Mouse (Mus musculus): Measurements from ENCODE around the gene Rasal2.

Gene Rasal2

GRCm38 (mm10) chr1:157439973-157440641, 27.7 kb upstream of the Rasal2 start:
- in situ Hi-C loops (cut with MboI, MseI) = no loop called here

- in situ Hi-C loops (cut with MboI, MseI) = no loop called here
These were observed 26.7 kb upstream of the Rasal2 start for GRCm38 (mm10) chr1:157439101-157439500.

- in situ Hi-C loops (cut with MboI, MseI) = no loop called here
These were observed 25.9 kb upstream of the Rasal2 start for GRCm38 (mm10) chr1:157438290-157438689.

GRCm38 (mm10) chr1:157435926-157436325, 23.5 kb upstream of the Rasal2 start:
- in situ Hi-C loops (cut with MboI, MseI) = no loop called here

- in situ Hi-C loops (cut with MboI, MseI) = no loop called here
These were observed 22.0 kb upstream of the Rasal2 start for GRCm38 (mm10) chr1:157434404-157434803.

- in situ Hi-C loops (cut with MboI, MseI) = no loop called here
These were observed 20.9 kb upstream of the Rasal2 start for GRCm38 (mm10) chr1:157433316-157433715.

GRCm38 (mm10) chr1:157428366-157428765, 16.0 kb upstream of the Rasal2 start:
- in situ Hi-C loops (cut with MboI, MseI) = loop anchor here (10.0 kb wide), 2 partner anchors 704 to 1344 kb away; no protein-coding TSS in a partner anchor

- in situ Hi-C loops (cut with MboI, MseI) = loop anchor here (10.0 kb wide), 2 partner anchors 703 to 1343 kb away; no protein-coding TSS in a partner anchor
These were observed 15.2 kb upstream of the Rasal2 start for GRCm38 (mm10) chr1:157427604-157428003.

- in situ Hi-C loops (cut with MboI, MseI) = loop anchor here (10.0 kb wide), 2 partner anchors 702 to 1342 kb away; no protein-coding TSS in a partner anchor
These were observed 14.5 kb upstream of the Rasal2 start for GRCm38 (mm10) chr1:157426933-157427332.

- in situ Hi-C loops (cut with MboI, MseI) = loop anchor here (10.0 kb wide), 2 partner anchors 701 to 1341 kb away; no protein-coding TSS in a partner anchor
These were observed 13.5 kb upstream of the Rasal2 start for GRCm38 (mm10) chr1:157425741-157426427.

GRCm38 (mm10) chr1:157417861-157418260, 5.5 kb upstream of the Rasal2 start:
- in situ Hi-C loops (cut with MboI, MseI) = no loop called here

- in situ Hi-C loops (cut with MboI, MseI) = no loop called here
These were observed 5.0 kb upstream of the Rasal2 start for GRCm38 (mm10) chr1:157417414-157417813.

GRCm38 (mm10) chr1:157416628-157417027, 4.2 kb upstream of the Rasal2 start:
- in situ Hi-C loops (cut with MboI, MseI) = no loop called here

- in situ Hi-C loops (cut with MboI, MseI) = no loop called here
These were observed 3.4 kb upstream of the Rasal2 start for GRCm38 (mm10) chr1:157415771-157416170.

GRCm38 (mm10) chr1:157411711-157412380, 549 bp downstream of the Rasal2 start:
- in situ Hi-C loops (cut with MboI, MseI) = no loop called here

- in situ Hi-C loops (cut with MboI, MseI) = no loop called here
These were observed 1.1 kb downstream of the Rasal2 start for GRCm38 (mm10) chr1:157411341-157411710.

- in situ Hi-C loops (cut with MboI, MseI) = no loop called here
These were observed 1.5 kb downstream of the Rasal2 start for GRCm38 (mm10) chr1:157410937-157411336.

GRCm38 (mm10) chr1:157409648-157410047, 2.7 kb downstream of the Rasal2 start:
- in situ Hi-C loops (cut with MboI, MseI) = no loop called here

GRCm38 (mm10) chr1:157388027-157388426, 24.4 kb downstream of the Rasal2 start:
- in situ Hi-C loops (cut with MboI, MseI) = no loop called here

GRCm38 (mm10) chr1:157380694-157381093, 31.7 kb downstream of the Rasal2 start:
- in situ Hi-C loops (cut with MboI, MseI) = no loop called here

- in situ Hi-C loops (cut with MboI, MseI) = no loop called here
These were observed 42.0 kb downstream of the Rasal2 start for GRCm38 (mm10) chr1:157370397-157370796.

- in situ Hi-C loops (cut with MboI, MseI) = no loop called here
These were observed 44.1 kb downstream of the Rasal2 start for GRCm38 (mm10) chr1:157368316-157368715.

Measured in T-helper 17 cell (primary cell).